Mouse (Mus musculus) forebrain, embryonic 14.5 days (tissue): Measurements from ENCODE around the gene Cx3cr1. TPM values are rescaled to one million over a fixed set of nuclear protein-coding genes. Genes with fewer than 3 reads are reported as not detected.

ENCODE experiments used
- ATAC-seq: fragments of 200-750 bp; cut with Nextera tagmentation; 2 replicates; pipeline ENCODE4 v1.8.0; 2017; ENCODE audit warnings: mild to moderate bottlenecking, moderate library complexity
- DNase-seq: peaks from one replicate; pipeline ENCODE4 v3.0.0-alpha.2; 2015; ENCODE audit warnings: low spot score
- H3K27ac ChIP-seq: fragments of 300-500 bp; sonication (generic); 2 replicates; pipeline ENCODE4 v1.5.1; 2014; ENCODE audit warnings: low read depth, mild to moderate bottlenecking, control low read depth, low read length, moderate library complexity
- H3K27me3 ChIP-seq: fragments of 300-500 bp; sonication (generic); replicated peaks from 2 replicates; pipeline ENCODE4 v1.6.1; 2014; ENCODE audit warnings: low read length, control low read depth, mixed read lengths; ENCODE audit not compliant: control insufficient read depth, insufficient read depth
- H3K36me3 ChIP-seq: fragments of 300-500 bp; sonication (generic); 2 replicates; pipeline ENCODE4 v1.6.1; 2014; ENCODE audit warnings: low read length, control low read depth; ENCODE audit not compliant: control insufficient read depth, insufficient read depth
- H3K4me1 ChIP-seq: fragments of 300-500 bp; sonication (generic); 2 replicates; pipeline ENCODE4 v1.6.1; 2014; ENCODE audit warnings: antibody characterized with exemption, low read length, control low read depth; ENCODE audit not compliant: control insufficient read depth, insufficient read depth
- H3K4me2 ChIP-seq: fragments of 300-500 bp; sonication (generic); 2 replicates; pipeline ENCODE4 v1.6.1; 2014; ENCODE audit warnings: mild to moderate bottlenecking, control low read depth, low read length
- H3K4me3 ChIP-seq: fragments of 300-500 bp; sonication (generic); 2 replicates; pipeline ENCODE4 v1.5.1; 2014; ENCODE audit warnings: low read depth, low read length, control low read depth
- H3K9ac ChIP-seq: fragments of 300-500 bp; sonication (generic); 2 replicates; pipeline ENCODE4 v1.6.1; 2014; ENCODE audit warnings: mild to moderate bottlenecking, low read length, control low read depth, moderate library complexity
- H3K9me3 ChIP-seq: fragments of 300-500 bp; sonication (generic); replicated peaks from 2 replicates; pipeline ENCODE4 v1.6.1; 2016; ENCODE audit warnings: low read length, control low read depth, mixed read lengths; ENCODE audit not compliant: control insufficient read depth
- WGBS: fragments of 180-500 bp; shearing (Covaris S2); extraction: QIAGEN DNeasy Blood & Tissue Kit; methylation state at CpG from one replicate; pipeline ENCODE4 v1.1.7; 2014; 5-methylcytosine and 5-hydroxymethylcytosine counted together
- polyA plus RNA-seq: library from polyadenylated mRNA; unstranded; fragments of >200 nt; fragmentation: Nextera tagmentation; extraction: Ambion mirVana; gene quantifications from 2 replicates; pipeline ENCODE4 v1.2.1, GENCODE M21; 2014

Gene Cx3cr1
- polyA plus RNA-seq, 1 experiment from 2014 or later, result 2.5 TPM

DNA sequence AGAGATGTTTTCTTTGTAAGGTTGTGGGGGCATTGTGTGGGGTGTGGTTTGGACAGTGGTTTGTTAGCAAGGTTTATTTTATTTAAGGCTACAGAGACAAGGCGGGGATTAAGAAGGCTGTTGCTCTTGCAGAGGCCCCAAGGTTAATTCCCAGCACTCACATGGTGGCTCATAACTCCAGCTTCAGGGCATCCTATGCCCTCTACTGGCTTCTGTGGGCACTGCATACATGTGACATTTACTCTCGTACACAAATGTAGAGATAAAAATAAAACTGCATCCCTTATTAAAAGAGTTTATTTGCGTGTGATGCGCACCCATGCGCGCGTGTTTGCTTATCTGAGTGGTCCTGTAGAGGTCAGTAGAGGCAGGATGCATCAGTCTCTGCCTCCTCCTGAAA is 19.4 kb upstream of the Cx3cr1 start:
- 87% methylated on average over 7 of the region's 7 CpGs for WGBS
- H3K9ac ChIP-seq, result no peak overlapping the region
- no peaks in the 10 kb centered on the region for H3K27me3 ChIP-seq
- H3K4me1 ChIP-seq, result no peaks in the 10 kb centered on the region
- no peak overlapping the region for H3K4me2 ChIP-seq
- ATAC-seq (no peak), DNase-seq (no peak)
- no peaks in the 10 kb centered on the region for H3K36me3 ChIP-seq
- no peak overlapping the region for H3K4me3 ChIP-seq
- 0 out of 2 replicates have a peak, but pooled peaks cover 3% of the 10 kb centered on the region for H3K9me3 ChIP-seq
- H3K27ac ChIP-seq, result no peak overlapping the region

DNA sequence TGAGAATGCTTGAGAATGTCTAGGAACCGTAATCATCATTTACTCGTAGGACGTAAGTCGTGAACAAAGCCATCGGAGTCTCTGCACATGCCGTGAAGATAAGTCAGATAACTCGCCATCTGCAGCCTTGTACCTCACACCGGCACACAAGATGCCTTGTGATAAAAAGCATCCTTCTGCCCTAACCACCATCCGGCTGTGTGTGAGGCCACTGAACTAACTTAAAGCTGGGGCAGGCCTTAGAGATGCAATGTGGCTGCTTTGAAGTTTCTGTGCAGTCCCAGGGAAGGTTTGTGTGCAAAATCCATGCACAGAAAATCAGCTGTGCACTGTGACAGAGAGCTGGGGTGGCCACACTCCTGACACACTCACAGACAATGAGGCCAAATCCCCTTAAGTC is 14.7 kb upstream of the Cx3cr1 start:
- ATAC-seq (no peak), DNase-seq (no peak)
- no peak overlapping the region for H3K4me2 ChIP-seq
- 0 out of 2 replicates have a peak, but pooled peaks cover 3% of the 10 kb centered on the region for H3K9me3 ChIP-seq
- H3K4me1 ChIP-seq, result no peaks in the 10 kb centered on the region
- H3K4me3 ChIP-seq, result no peak overlapping the region
- H3K9ac ChIP-seq, result no peak overlapping the region
- no peak overlapping the region for H3K27ac ChIP-seq
- H3K27me3 ChIP-seq, result no peaks in the 10 kb centered on the region
- H3K36me3 ChIP-seq, result no peaks in the 10 kb centered on the region
- 90% methylated on average over 9 of the region's 9 CpGs for WGBS

DNA sequence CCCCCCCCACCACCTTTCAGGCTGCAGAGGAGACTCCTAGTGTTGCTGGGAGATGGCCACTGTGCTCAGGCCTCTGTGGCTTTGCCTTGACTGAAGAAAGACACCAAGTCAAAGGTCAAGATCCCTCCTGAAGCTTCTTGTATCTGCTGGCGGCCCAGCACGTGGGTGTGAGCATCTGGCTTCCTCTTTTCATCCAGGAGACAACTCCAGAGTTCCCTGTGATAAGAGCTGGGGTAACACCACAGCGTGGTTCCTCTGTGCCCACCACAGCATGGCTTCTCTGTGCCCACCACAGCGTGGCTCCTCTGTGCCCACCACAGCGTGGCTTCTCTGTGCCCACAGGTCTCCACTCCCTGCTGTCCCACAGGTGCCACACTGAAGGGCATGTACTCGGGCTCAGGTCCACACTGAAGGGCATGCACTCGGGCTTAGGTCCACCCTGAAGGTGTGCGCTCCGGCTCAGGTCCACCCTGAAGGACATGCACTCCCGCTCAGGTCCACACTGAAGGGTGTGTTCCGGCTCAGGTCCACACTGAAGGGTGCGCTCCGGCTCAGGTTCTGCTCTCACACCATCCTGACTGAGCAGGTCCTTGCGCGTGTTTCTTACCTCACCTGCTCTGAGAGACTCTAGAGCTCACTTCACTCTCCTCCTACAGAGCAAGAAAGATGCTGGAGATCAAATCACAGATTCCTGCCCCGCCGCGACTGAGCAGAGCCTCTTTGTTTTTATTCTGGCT is 13.6 kb upstream of the Cx3cr1 start:
- 86% methylated on average over 18 of the region's 18 CpGs for WGBS
- no peak overlapping the region for H3K27ac ChIP-seq
- H3K27me3 ChIP-seq, result no peaks in the 10 kb centered on the region

DNA sequence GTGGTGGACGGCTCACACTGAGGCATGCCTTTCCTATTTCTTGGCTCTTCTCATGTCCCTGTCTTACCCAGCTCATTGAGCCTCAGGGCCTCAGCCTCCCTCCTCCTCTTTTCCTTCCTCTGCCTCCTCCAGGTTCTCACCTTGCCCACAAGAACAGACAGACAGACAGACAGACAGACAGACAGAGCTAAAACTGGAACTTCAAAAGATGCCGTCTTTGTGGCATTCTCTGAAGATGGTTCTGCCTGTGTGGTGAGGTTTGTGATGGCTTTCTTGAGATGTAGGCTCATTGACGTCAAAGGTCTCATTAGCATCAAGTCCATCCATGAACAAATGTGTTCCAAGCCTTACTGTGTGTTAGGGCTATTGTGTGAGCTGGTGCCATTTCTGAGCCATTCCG is 13.0 kb upstream of the Cx3cr1 start:
- Histone ChIP-seq H3K9me3 (no peaks in the 10 kb centered on the region), H3K4me3 (no peak overlapping the region), H3K27me3 (no peaks in the 10 kb centered on the region), H3K4me2 (no peak overlapping the region), H3K27ac (no peak overlapping the region), H3K4me1 (no peaks in the 10 kb centered on the region), H3K9ac (no peak overlapping the region), H3K36me3 (no peaks in the 10 kb centered on the region)
- ATAC-seq (no peak), DNase-seq (no peak)
- 74% methylated on average over 4 of the region's 4 CpGs for WGBS

More for the DNA sequence above, 13.6 kb upstream of the Cx3cr1 start:
- H3K9ac ChIP-seq, result no peak overlapping the region
- H3K4me2 ChIP-seq, result no peak overlapping the region
- no peaks in the 10 kb centered on the region for H3K36me3 ChIP-seq
- no peaks in the 10 kb centered on the region for H3K9me3 ChIP-seq
- ATAC-seq, result no peak
- H3K4me1 ChIP-seq, result no peaks in the 10 kb centered on the region
- no peak for DNase-seq
- H3K4me3 ChIP-seq, result no peak overlapping the region

DNA sequence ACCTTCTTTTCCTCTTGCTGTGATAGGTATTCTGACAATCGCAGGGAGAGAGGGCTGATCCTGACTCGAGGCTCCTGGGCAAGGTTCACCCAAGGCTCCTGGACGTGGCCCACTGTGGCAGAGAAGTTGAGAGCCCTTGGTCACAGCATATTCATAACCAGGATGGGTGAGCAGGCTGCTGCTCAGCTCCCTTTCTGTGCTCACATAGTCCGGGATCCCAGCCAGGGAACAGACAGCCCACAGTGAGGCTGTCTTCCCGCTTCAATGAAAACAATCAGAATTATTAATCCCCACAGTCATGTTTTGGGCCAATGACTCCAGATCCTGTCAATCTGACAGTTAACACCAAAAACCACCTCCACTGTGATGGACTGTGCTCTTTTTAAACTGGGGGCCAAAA is 12.3 kb upstream of the Cx3cr1 start:
- DNase-seq (peak; percentile 7), ATAC-seq (no peak)
- 78% methylated on average over 5 of the region's 5 CpGs for WGBS
- no peak overlapping the region for H3K4me3 ChIP-seq
- H3K36me3 ChIP-seq, result no peaks in the 10 kb centered on the region
- no peaks in the 10 kb centered on the region for H3K27me3 ChIP-seq
- H3K4me2 ChIP-seq, result no peak overlapping the region
- H3K27ac ChIP-seq, result no peak overlapping the region
- no peaks in the 10 kb centered on the region for H3K9me3 ChIP-seq
- H3K4me1 ChIP-seq, result no peaks in the 10 kb centered on the region
- no peak overlapping the region for H3K9ac ChIP-seq

DNA sequence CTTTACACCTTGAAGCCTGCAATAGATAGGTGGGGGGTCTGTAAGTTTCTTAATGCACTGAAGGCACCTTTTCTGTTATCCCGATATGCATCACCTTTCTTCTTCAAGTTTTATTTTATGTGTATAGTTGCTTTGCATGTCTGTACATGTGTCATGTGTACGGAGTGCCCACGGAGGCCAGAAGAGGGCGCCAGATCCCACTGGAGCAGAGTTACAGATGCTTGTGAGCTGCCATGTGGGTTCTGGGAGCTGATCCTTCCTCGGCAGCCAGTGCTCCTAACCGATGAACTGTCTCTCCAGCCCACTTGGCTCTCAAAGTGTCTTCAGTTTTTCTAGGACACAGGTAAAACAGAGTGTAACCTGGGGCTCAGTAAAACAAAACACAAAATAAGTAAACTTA is 11.6 kb upstream of the Cx3cr1 start:
- no peaks in the 10 kb centered on the region for H3K27me3 ChIP-seq
- no peaks in the 10 kb centered on the region for H3K36me3 ChIP-seq
- H3K9me3 ChIP-seq, result no peaks in the 10 kb centered on the region
- WGBS, result 81% methylated on average over 6 of the region's 6 CpGs
- DNase-seq (no peak), ATAC-seq (no peak)
- H3K9ac ChIP-seq, result no peak overlapping the region
- no peak overlapping the region for H3K4me2 ChIP-seq
- no peak overlapping the region for H3K27ac ChIP-seq
- H3K4me3 ChIP-seq, result no peak overlapping the region
- H3K4me1 ChIP-seq, result no peaks in the 10 kb centered on the region

DNA sequence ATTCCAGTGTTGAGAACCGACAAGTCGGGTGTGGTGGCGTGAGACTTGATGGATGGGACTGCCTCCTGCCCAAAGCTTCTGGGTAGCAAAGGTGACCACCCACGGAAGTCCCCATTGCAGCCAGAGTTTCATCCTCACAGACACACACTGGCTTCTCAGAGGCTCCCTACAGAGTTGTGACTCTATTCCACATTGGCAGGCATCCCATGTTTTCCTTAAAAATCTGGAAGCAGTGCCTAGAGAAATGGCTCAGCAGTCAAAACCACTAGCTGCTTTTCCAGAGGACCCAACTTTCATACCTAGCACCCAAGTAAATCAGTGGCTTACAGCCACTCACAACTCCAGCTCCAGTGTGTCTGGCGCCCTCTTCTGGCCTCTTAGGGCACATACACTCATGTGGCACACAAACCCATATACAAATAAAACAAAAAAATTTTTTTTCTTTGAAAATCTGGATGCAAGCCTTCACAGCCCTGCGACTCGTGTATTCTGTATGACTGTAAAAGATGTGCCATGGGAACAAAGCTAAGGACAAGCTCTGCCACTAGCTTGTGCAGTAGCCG is 10.9 kb upstream of the Cx3cr1 start:
- Histone ChIP-seq H3K27ac (no peak overlapping the region), H3K4me2 (no peak overlapping the region), H3K4me1 (no peaks in the 10 kb centered on the region), H3K27me3 (no peaks in the 10 kb centered on the region), H3K9ac (no peak overlapping the region), H3K36me3 (no peaks in the 10 kb centered on the region), H3K4me3 (no peak overlapping the region), H3K9me3 (no peaks in the 10 kb centered on the region)
- DNase-seq, result peak; percentile 44
- WGBS, result 85% methylated on average over 8 of the region's 8 CpGs
- no peak for ATAC-seq

DNA sequence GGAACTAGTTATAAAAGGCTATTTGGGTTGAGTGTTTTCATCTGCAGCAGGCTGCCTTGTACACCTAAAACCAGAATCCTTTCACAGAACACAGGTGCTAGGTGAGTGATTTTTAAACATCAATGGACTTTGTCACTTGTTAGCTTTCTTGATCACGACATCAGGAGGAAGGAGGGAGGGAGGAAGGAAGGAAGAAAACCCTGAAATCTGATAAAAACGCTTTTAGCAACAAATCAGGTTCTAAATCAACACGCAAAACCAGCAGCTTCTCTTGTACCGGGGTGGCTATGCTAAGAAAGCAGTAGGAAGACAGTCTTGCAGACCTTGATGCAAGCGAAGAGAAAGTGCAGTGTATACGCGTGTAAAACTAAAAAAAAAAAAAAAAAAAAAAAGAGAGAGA is 10.2 kb upstream of the Cx3cr1 start:
- H3K36me3 ChIP-seq, result no peaks in the 10 kb centered on the region
- H3K9ac ChIP-seq, result no peak overlapping the region
- 79% methylated on average over 7 of the region's 7 CpGs for WGBS
- ATAC-seq, result no peak
- no peak overlapping the region for H3K27ac ChIP-seq
- H3K4me3 ChIP-seq, result no peak overlapping the region
- no peak for DNase-seq
- no peak overlapping the region for H3K4me2 ChIP-seq
- H3K9me3 ChIP-seq, result no peaks in the 10 kb centered on the region
- H3K27me3 ChIP-seq, result no peaks in the 10 kb centered on the region
- no peaks in the 10 kb centered on the region for H3K4me1 ChIP-seq

DNA sequence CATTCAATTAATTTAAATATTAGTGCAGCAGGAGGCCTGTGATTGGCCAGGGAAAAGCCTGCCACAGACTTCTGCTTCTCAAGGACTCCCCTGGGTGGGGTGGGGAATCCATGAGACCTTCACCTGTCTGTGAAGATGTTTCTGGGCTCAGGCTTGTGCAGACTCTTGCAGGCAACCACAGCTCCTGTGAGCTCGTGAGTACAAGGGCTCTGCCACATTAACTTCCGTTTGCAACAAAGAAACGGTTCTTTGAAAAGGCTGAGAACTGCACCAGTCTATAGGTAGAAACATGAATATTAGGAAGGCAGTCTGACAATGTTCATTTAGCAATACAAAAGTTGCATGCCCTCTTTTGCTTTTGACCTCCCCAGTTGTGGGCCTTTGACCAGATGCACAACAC is 8.6 kb upstream of the Cx3cr1 start:
- DNase-seq, result no peak
- no peak overlapping the region for H3K9ac ChIP-seq
- H3K36me3 ChIP-seq, result no peaks in the 10 kb centered on the region
- no peaks in the 10 kb centered on the region for H3K27me3 ChIP-seq
- no peak overlapping the region for H3K27ac ChIP-seq
- no peak overlapping the region for H3K4me3 ChIP-seq
- no peak for ATAC-seq
- H3K9me3 ChIP-seq, result no peaks in the 10 kb centered on the region
- H3K4me1 ChIP-seq, result no peaks in the 10 kb centered on the region
- 69% methylated on average over 3 of the region's 3 CpGs for WGBS
- H3K4me2 ChIP-seq, result no peak overlapping the region
